Mouse (Mus musculus) megakaryocyte, embryonic 14.5 days (primary cell): ENCODE measurements around the gene Cpne5.
"Not testable (repeated sequence)": the region's sequence is repeated elsewhere in the genome, so short reads cannot be mapped to it uniquely, and the experiment has no call there.

Experiments used
- FLI1 ChIP-seq: IDR thresholded peaks from 2 replicates; pipeline ENCODE4 v1.6.1; 2012; ENCODE audit warnings: low read length, inconsistent platforms, mixed read lengths
- GATA1 ChIP-seq: IDR thresholded peaks from 3 replicates; pipeline ENCODE4 v1.6.1; 2012; ENCODE audit warnings: mixed read lengths, low read length, inconsistent platforms, borderline replicate concordance

- TF ChIP-seq GATA1, FLI1: not testable (repeated sequence)
Observed at GRCm38 (mm10) chr17:29254784-29255183, 16.8 kb upstream of the Cpne5 start.
